ENCODE assay signal across 9 mouse cellular contexts in the genomic region with DNA sequence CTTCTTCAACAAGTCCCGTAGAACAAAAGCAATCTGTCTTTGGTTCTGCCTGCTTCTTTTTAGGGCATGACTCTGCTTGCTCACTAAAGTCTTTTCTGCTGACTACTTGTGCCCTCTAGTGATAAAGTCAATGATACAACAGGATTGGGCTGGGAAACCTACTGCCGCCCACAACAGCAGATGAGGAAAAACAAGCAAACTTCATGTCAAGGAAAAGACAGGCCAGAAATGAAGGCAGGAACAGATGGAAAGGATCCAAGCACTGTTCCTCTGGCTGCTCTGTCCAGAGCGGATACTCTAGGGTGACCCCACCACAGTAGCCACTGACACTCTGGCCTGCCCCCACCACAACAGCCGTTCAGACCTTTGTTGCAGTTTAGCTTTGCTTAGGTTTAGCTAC.
A peak's percentile ranks its signal among the peaks of the same experiment; 100 is the strongest.
DNase-seq lines count a peak whose midpoint lies in the region; ATAC-seq and TF ChIP-seq lines count a peak whose summit lies in the region.
"Had no signal": no experiment of that assay in that cellular context is flagged by ENCODE, and none has a peak within 500 bp of the region (broad histone marks: within the 10 kb centered on the region; RNA-seq: fewer than 3 reads in every experiment).

No protein-coding gene starts in this region.

- no peak for ATAC-seq in embryonic facial prominence, embryonic 11.5 days (replicated peaks; ENCODE audit: insufficient number of reproducible peaks, low FRiP score, low TSS enrichment, low read depth)
- no peak for ATAC-seq in midbrain, postnatal 0 days (ENCODE audit: low FRiP score)
- no peak for ATAC-seq in midbrain, embryonic 15.5 days (replicated peaks)
- ATAC-seq in intestine, postnatal 0 days = no peak

- no peak overlapping the region for H3K27ac ChIP-seq in embryonic facial prominence, embryonic 11.5 days (replicated peaks; ENCODE audit: low read depth, low read length)
- no peak overlapping the region for H3K27ac ChIP-seq in embryonic facial prominence, embryonic 10.5 days (replicated peaks)
- H3K27ac ChIP-seq in midbrain, postnatal 0 days (ENCODE audit: low read depth, low read length) = no peak overlapping the region
- H3K27ac ChIP-seq in midbrain, embryonic 15.5 days = no peak overlapping the region
- H3K27ac ChIP-seq in intestine, postnatal 0 days (ENCODE audit: low read depth, low read length) = no peak overlapping the region
- H3K27ac ChIP-seq: hindbrain, embryonic 15.5 days had no signal

- no peaks in the 10 kb centered on the region for H3K9me3 ChIP-seq in embryonic facial prominence, embryonic 11.5 days (replicated peaks; ENCODE audit: control insufficient read depth, low read length)
- no peaks in the 10 kb centered on the region for H3K9me3 ChIP-seq in embryonic facial prominence, embryonic 10.5 days
- no peaks in the 10 kb centered on the region for H3K9me3 ChIP-seq in midbrain, postnatal 0 days (ENCODE audit: low read length)
- no peaks in the 10 kb centered on the region for H3K9me3 ChIP-seq in midbrain, embryonic 15.5 days
- H3K9me3 ChIP-seq in intestine, postnatal 0 days (ENCODE audit: control insufficient read depth) = no peaks in the 10 kb centered on the region
- H3K9me3 ChIP-seq: hindbrain, embryonic 15.5 days had no signal

- no peak overlapping the region for H3K4me2 ChIP-seq in embryonic facial prominence, embryonic 11.5 days (ENCODE audit: low read depth, low read length)
- no peak overlapping the region for H3K4me2 ChIP-seq in midbrain, postnatal 0 days (ENCODE audit: low read depth, low read length, poor library complexity, severe bottlenecking)
- H3K4me2 ChIP-seq in midbrain, embryonic 15.5 days = no peak overlapping the region
- H3K4me2 ChIP-seq in intestine, postnatal 0 days (replicated peaks; ENCODE audit: low read depth) = no peak overlapping the region
- H3K4me2 ChIP-seq: hindbrain, embryonic 15.5 days had no signal

- H3K4me3 ChIP-seq in embryonic facial prominence, embryonic 11.5 days (ENCODE audit: low read depth, low read length) = no peak overlapping the region
- no peak overlapping the region for H3K4me3 ChIP-seq in embryonic facial prominence, embryonic 10.5 days
- H3K4me3 ChIP-seq in midbrain, postnatal 0 days (ENCODE audit: low read depth, low read length) = no peak overlapping the region
- no peak overlapping the region for H3K4me3 ChIP-seq in midbrain, embryonic 15.5 days
- no peak overlapping the region for H3K4me3 ChIP-seq in intestine, postnatal 0 days (ENCODE audit: low read depth, low read length)
- H3K4me3 ChIP-seq: hindbrain, embryonic 15.5 days had no signal

- DNase-seq in embryonic facial prominence, embryonic 11.5 days (ENCODE audit: low spot score) = peak; percentile 61
- no peak for DNase-seq in embryonic facial prominence, embryonic 10.5 days (ENCODE audit: low spot score)
- peak; percentile 70 for DNase-seq in midbrain, postnatal 0 days (ENCODE audit: low spot score)
- peak; percentile 52 for DNase-seq in retina, postnatal 1 day
- no peak for DNase-seq in B cell, adult 2 months
- DNase-seq in thymus, postnatal 25 days = no peak

- H3K4me1 ChIP-seq in embryonic facial prominence, embryonic 11.5 days (ENCODE audit: control insufficient read depth, insufficient read depth, low read length) = no peaks in the 10 kb centered on the region
- peaks cover 3% of the 10 kb centered on the region; the same call in 1 of the 2 replicates for H3K4me1 ChIP-seq in embryonic facial prominence, embryonic 10.5 days
- no peaks in the 10 kb centered on the region for H3K4me1 ChIP-seq in midbrain, postnatal 0 days (ENCODE audit: insufficient read depth, low read length)
- no peaks in the 10 kb centered on the region for H3K4me1 ChIP-seq in midbrain, embryonic 15.5 days
- H3K4me1 ChIP-seq in intestine, postnatal 0 days (replicated peaks; ENCODE audit: control insufficient read depth, insufficient read depth, low read length) = no peaks in the 10 kb centered on the region
- H3K4me1 ChIP-seq: hindbrain, embryonic 15.5 days had no signal

- no peaks in the 10 kb centered on the region for H3K27me3 ChIP-seq in embryonic facial prominence, embryonic 11.5 days (ENCODE audit: control insufficient read depth, insufficient read depth, low read length)
- H3K27me3 ChIP-seq in embryonic facial prominence, embryonic 10.5 days (replicated peaks; ENCODE audit: low read depth, poor library complexity, severe bottlenecking) = no peaks in the 10 kb centered on the region
- no peaks in the 10 kb centered on the region for H3K27me3 ChIP-seq in midbrain, postnatal 0 days (ENCODE audit: insufficient read depth, low read length)
- H3K27me3 ChIP-seq in midbrain, embryonic 15.5 days (replicated peaks) = no peaks in the 10 kb centered on the region
- no peaks in the 10 kb centered on the region for H3K27me3 ChIP-seq in intestine, postnatal 0 days (replicated peaks; ENCODE audit: control insufficient read depth, insufficient read depth, low read length)
- H3K27me3 ChIP-seq: hindbrain, embryonic 15.5 days had no signal

- WGBS in embryonic facial prominence, embryonic 11.5 days = 56% methylated on average over 4 of the region's 4 CpGs
- WGBS in embryonic facial prominence, embryonic 10.5 days = 65% methylated on average over 4 of the region's 4 CpGs
- whole genome bisulfite sequencing in midbrain, postnatal 0 days = 56% methylated on average over 4 of the region's 4 CpGs
- 56% methylated on average over 4 of the region's 4 CpGs for WGBS in midbrain, embryonic 15.5 days
- WGBS in intestine, postnatal 0 days = 47% methylated on average over 4 of the region's 4 CpGs

- TF ChIP-seq CTCF in midbrain, postnatal 0 days (IDR thresholded peaks at IDR 0.05) = peak; percentile 75
- TF ChIP-seq CTCF in intestine, postnatal 0 days (IDR thresholded peaks at IDR 0.05; ENCODE audit: low read depth) = peak; percentile 76

- H3K36me3 ChIP-seq in embryonic facial prominence, embryonic 11.5 days (replicated peaks; ENCODE audit: control insufficient read depth, insufficient read depth, low read depth, low read length) = no peaks in the 10 kb centered on the region
- H3K36me3 ChIP-seq in embryonic facial prominence, embryonic 10.5 days (replicated peaks) = peaks cover 7% of the 10 kb centered on the region
- peaks cover 5% of the 10 kb centered on the region for H3K36me3 ChIP-seq in midbrain, postnatal 0 days (ENCODE audit: insufficient read depth, low read length)
- peaks cover 3% of the 10 kb centered on the region for H3K36me3 ChIP-seq in midbrain, embryonic 15.5 days (replicated peaks)
- peaks cover 10% of the 10 kb centered on the region for H3K36me3 ChIP-seq in intestine, postnatal 0 days (ENCODE audit: control insufficient read depth, insufficient read depth)

- H3K9ac ChIP-seq in embryonic facial prominence, embryonic 11.5 days (replicated peaks; ENCODE audit: low read length) = no peak overlapping the region
- no peak overlapping the region for H3K9ac ChIP-seq in midbrain, postnatal 0 days (replicated peaks; ENCODE audit: low read length, poor library complexity, severe bottlenecking)
- H3K9ac ChIP-seq in midbrain, embryonic 15.5 days = no peak overlapping the region
- no peak overlapping the region for H3K9ac ChIP-seq in intestine, postnatal 0 days (ENCODE audit: low read depth, low read length)
- H3K9ac ChIP-seq: hindbrain, embryonic 15.5 days had no signal

Comparison
In these comparisons a context has a peak if more than half of its experiments do, and no peak if none do; other contexts are left out.
1. DNase-seq: peak in embryonic facial prominence, embryonic 11.5 days (single experiment), midbrain, postnatal 0 days (single experiment) and retina, postnatal 1 day (single experiment); none in embryonic facial prominence, embryonic 10.5 days (single experiment), B cell, adult 2 months (0 of 2) and thymus, postnatal 25 days (single experiment).